Mouse (Mus musculus) lung, adult 2 months (tissue): ENCODE measurements around the gene Bcl11a. TPM values are rescaled to one million over a fixed set of nuclear protein-coding genes. Genes with fewer than 3 reads are reported as not detected.
"Not testable (repeated sequence)": the region's sequence is repeated elsewhere in the genome, so short reads cannot be mapped to it uniquely, and the experiment has no call there.

ENCODE experiments used
- DNase-seq: peaks from one replicate; pipeline ENCODE4 v3.0.0; 2022
- H3K4me1 ChIP-seq: fragments of 200-500 bp; 2 replicates; pipeline ENCODE4 v1.6.1; 2011; ENCODE audit warnings: low read length; ENCODE audit not compliant: control insufficient read depth, insufficient read depth
- H3K4me3 ChIP-seq: fragments of 200-500 bp; replicated peaks from 2 replicates; pipeline ENCODE3; 2011; ENCODE audit warnings: low read depth, mild to moderate bottlenecking, control low read depth, low read length; ENCODE audit errors: extremely low read depth
- CTCF ChIP-seq: fragments of 200-500 bp; IDR thresholded peaks from 2 replicates; pipeline ENCODE4 v1.5.1; 2011; ENCODE audit warnings: mild to moderate bottlenecking, low read length, control low read depth; ENCODE audit not compliant: insufficient read depth
- POLR2A ChIP-seq: fragments of 200-500 bp; IDR thresholded peaks from 2 replicates; pipeline ENCODE4 v1.6.1; 2011; ENCODE audit warnings: low read depth, mild to moderate bottlenecking, control low read depth, low read length, borderline replicate concordance; ENCODE audit errors: extremely low read depth
- WGBS: fragments of 180-500 bp; shearing (Covaris S2); methylation state at CpG from one replicate; pipeline ENCODE4 v1.1.7; 2018; 5-methylcytosine and 5-hydroxymethylcytosine counted together
- polyA plus RNA-seq: library from polyadenylated mRNA; depleted of rRNA; stranded (reverse); fragments of >200 nt; gene quantifications from 2 replicates; pipeline ENCODE4 v1.2.3, GENCODE M21; 2012

Gene Bcl11a
- polyA plus RNA-seq, 1 experiment: 1.5 TPM

DNA sequence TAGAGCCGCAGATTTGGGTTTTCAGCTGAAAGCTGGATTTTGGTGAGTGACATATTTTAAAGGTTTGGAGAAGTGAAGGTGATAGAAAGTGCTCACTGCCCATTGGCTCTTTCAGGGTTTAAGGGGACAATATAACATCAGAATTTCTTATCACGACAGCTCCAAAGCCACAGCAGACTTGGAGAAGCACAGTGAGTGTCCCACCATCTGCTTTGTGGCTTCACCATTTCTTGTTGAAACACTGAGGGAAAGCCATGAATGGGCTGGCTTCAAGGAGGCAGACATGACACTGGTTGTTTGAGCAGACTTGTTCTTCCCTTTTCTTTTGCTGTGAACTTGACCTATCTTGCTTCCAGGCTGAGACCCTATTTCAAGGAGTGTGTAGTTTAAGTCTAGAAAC, 46.1 kb downstream of the Bcl11a start:
- H3K4me3 ChIP-seq: no peak overlapping the region
- DNase-seq: no peak
- 85% methylated on average over 2 of the region's 2 CpGs for WGBS
- H3K4me1 ChIP-seq: no peaks in the 10 kb centered on the region
- TF ChIP-seq CTCF (no peak), POLR2A (no peak)

DNA sequence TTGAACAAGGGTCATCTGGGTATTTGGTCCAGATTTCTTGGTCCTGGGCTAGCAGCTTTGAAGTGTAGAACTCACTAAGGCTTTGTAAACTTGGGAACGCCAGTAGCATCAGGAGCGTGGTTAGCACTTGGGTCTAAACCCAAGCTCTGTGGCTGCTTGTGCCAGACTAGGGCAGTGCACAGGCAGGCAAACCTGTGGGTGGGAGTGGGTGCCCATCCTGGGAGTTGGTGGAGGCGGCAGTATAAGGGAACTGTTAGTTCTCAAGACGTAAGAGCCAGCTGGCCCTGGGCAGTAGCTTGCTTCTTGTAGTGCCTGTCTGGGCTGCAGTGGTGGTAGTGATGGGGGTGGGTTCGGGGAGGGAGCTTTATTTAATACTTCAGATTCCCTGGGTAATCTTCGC, 47.2 kb downstream of the Bcl11a start:
- no peak overlapping the region for H3K4me3 ChIP-seq
- H3K4me1 ChIP-seq: no peaks in the 10 kb centered on the region
- 83% methylated on average over 6 of the region's 6 CpGs for WGBS
- TF ChIP-seq CTCF (no peak), POLR2A (no peak)
- DNase-seq: no peak

DNA sequence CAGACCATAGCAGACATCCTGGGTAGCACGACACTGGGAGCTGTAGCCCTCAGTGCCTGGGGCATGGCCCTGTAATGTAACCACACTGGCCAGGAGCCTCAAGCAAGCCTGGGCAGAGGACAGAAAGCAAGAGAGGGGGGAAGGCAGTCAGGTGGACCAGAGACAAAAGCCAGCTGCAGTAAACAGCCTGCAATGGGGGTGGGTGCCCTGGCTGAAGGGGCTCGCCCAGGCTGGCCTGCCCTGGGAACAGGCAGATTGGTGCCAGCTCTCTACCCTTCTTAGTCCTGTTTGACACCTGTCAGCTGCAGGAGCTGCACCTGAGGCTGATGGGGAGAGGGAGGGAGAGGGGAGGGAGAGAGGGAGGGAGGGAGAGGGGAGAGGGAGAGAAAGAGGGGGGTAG, 50.1 kb downstream of the Bcl11a start:
- 69% methylated on average over 2 of the region's 2 CpGs for WGBS
- DNase-seq: no peak
- no peak for TF ChIP-seq POLR2A
- no peak for TF ChIP-seq CTCF
- Histone ChIP-seq H3K4me3 (no peak overlapping the region), H3K4me1 (no peaks in the 10 kb centered on the region)

DNA sequence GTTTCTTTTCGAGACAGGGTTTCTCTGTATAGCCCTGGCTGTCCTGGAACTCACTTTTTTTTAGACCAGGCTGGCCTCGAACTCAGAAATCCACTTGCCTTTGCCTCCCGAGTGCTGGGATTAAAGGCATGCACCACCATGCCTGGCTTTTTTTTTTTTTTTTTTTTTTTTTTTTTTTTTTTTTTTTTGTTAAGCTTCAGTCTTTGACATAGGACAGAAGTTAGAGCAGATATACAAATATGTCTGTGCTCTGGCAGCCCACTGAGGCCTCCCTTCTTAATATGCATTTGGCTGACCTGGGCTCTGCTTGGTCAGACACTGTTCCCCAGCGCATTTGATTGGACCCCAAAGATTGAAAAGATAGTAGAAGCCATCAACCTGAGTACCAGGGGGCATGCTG, 51.0 kb downstream of the Bcl11a start:
- DNase-seq, H3K4me3 ChIP-seq, H3K4me1 ChIP-seq: not testable (repeated sequence)
- WGBS: 87% methylated on average over 4 of the region's 4 CpGs

DNA sequence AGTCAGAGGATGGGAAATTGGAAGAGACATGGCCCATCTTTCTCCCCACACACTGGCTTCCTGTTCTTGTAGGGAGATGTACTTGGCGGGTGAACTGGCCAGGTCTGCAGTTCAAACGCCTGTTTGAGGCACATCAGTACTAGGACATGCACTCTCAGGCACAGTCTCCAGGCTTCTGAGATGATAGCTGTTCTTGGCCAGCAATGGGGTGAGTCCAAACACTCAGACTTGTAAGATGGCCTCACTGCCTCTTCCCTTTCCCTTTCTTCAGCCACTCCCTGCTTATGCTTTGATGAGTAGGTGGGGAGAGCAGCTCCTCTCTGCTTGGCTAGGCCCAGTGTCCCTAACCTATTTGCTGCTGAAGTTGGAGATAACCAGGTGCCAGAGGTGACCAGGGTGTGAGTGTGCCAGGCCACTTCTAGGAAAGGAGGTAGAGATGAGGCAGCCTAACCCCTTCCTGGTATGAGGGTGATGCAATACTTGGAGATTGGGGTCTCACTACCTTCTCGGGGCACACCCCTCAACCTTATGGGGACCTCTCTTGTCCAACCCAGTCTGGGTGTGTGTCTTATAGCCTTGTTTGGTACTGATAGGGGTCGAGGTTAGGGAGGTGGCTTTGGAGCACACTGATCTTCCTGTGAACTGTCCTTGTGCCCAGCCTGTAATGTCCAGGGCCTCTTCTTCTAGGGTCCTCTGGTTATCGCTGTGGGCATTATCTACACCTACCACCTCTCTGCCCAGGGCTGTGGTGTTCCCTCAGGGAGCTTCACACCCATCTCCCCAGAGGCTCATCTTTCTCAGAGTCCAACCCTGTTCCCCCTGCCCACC, 51.7 kb downstream of the Bcl11a start:
- TF ChIP-seq POLR2A (no peak), CTCF (no peak)
- 87% methylated on average over 5 of the region's 5 CpGs for WGBS
- H3K4me3 ChIP-seq: no peak overlapping the region
- DNase-seq: no peak
- H3K4me1 ChIP-seq: no peaks in the 10 kb centered on the region

DNA sequence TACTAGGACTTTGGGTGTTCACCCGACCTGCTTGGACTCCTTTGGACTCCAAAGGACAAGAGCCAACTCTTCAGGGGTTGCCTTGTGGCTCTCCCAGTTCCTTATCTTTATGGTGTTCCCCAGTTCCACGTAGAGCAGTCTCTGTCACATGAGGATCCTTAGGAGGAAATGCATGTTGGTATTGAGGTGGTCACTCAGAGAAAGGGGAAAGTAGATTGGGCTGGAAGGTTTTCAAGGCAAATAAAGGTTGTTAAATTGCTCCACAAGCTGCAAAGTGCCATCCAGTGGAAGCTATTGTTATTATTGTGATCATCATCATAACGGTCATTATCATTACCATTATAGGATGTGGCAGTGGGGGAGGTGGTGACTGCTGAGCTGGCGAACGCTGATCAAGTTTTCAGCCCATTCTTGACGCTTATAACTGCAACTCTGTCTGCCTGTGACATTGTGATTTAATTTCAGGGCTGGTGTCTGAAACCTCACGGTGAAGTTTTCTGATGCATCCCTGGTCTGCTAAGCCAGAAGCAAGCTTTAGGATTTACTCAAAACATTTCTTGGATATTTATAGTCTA, 52.4 kb downstream of the Bcl11a start:
- Histone ChIP-seq H3K4me1 (no peaks in the 10 kb centered on the region), H3K4me3 (no peak overlapping the region)
- no peak for TF ChIP-seq CTCF
- no peak for TF ChIP-seq POLR2A
- no peak for DNase-seq
- 78% methylated on average over 7 of the region's 7 CpGs for WGBS

DNA sequence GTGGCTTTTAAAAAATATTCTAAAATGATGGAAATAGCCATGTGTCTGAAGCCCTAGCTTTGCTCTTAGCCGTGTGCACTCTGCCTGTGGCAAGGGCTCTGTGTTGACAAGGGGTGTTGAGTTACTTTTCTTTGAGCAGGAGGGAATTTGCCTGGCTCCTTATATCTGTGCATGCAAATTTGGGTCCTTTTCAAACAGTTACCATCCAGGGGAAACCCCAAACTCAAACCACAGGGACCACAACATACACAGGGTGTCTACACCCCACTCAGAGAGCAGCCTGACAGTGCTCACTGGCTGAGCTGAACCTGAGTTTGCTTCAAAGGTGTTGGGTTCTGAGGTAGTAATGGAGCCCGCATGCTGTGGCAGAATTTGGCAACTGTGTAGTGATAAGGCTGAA, 54.0 kb downstream of the Bcl11a start:
- WGBS: 81% methylated on average over 2 of the region's 2 CpGs
- DNase-seq: no peak
- no peak for TF ChIP-seq POLR2A
- TF ChIP-seq CTCF: no peak
- H3K4me1 ChIP-seq: no peaks in the 10 kb centered on the region
- no peak overlapping the region for H3K4me3 ChIP-seq

DNA sequence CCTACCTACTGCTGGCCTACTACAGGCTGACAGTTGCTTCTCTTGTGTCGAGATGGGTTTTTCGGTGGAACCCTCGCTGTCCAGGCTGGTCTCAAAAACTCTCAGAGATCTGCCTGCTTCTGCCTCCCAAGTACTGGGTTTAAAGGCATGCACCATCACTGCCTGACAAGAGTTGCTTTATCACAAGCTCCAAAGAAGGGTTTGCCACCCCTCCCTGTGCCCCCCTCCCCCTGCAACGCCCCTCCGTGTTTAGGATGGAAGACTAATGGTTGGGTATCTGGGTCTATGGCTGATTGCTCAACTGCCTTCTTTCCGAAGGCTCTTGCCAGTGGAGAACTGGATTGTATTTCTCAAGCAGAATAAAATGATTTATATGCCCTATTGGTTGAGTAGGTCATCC, 54.5 kb downstream of the Bcl11a start:
- no peak overlapping the region for H3K4me3 ChIP-seq
- H3K4me1 ChIP-seq: no peaks in the 10 kb centered on the region
- TF ChIP-seq POLR2A: no peak
- TF ChIP-seq CTCF: no peak
- WGBS: 93% methylated on average over 6 of the region's 6 CpGs
- no peak for DNase-seq

DNA sequence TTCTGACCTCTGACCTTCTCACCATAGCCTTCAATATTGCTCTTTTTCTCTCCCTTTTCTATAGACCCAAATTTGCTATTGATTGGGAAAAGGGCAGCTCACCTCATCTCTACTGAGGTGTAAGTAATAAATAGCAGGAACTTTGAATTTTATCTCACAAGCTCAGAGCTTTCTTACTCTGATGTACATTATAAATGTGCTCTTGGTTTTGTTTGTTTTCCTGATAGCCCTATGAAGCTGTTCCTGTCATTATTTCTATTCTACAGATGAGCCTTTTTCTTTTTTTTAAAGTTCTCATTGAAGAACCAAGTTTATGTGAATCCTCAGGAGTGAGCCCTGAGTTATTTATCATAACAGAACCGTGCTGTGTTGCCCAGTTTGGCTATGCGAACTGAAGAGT, 55.0 kb downstream of the Bcl11a start:
- Histone ChIP-seq H3K4me1 (no peaks in the 10 kb centered on the region), H3K4me3 (no peak overlapping the region)
- WGBS: 89% methylated on average over 2 of the region's 2 CpGs
- TF ChIP-seq CTCF (no peak), POLR2A (no peak)
- DNase-seq: no peak

DNA sequence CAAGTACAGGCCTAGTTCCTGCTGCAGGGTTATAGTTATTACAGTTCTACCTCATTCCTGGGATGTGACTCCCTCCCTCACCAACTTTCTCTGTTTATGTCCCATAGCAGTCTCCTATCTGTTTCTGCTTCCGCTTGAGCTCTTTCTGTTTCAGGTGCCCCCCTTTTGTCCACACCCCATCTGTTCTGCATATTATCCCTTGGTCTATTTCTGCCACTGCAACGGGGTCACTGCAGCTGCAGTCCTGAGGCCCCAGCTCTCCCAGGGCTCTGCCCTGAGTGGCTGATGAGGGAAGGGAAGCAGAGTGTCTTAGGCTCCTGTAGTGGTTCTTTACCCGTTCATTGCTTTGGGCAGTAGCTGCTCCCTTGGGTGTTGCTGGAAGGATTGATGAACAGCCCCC, 55.6 kb downstream of the Bcl11a start:
- Histone ChIP-seq H3K4me1 (no peaks in the 10 kb centered on the region), H3K4me3 (no peak overlapping the region)
- TF ChIP-seq CTCF: no peak
- no peak for TF ChIP-seq POLR2A
- DNase-seq: no peak
- 78% methylated on average over 3 of the region's 3 CpGs for WGBS

DNA sequence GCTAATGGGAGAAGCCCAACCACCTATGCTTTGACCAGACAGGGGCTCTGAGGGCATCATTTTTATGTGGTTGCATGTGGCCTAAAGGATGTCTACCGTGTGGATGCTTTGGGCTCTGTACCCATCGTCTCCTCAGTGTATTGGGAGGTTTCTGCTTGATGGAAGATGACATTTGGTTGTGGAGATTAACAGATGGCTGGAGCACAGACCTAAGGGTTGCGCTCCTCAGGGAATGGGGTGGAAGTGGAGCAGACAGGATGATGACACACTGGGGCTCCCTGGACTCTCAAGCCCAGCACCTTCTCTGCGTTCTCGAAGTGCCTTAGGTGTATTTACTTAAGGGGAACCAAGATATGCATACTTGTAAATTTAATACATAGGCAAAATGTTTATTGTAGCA, 56.1 kb downstream of the Bcl11a start:
- H3K4me3 ChIP-seq: no peak overlapping the region
- H3K4me1 ChIP-seq: no peaks in the 10 kb centered on the region
- no peak for TF ChIP-seq POLR2A
- TF ChIP-seq CTCF: no peak
- no peak for DNase-seq
- 82% methylated on average over 5 of the region's 5 CpGs for WGBS

DNA sequence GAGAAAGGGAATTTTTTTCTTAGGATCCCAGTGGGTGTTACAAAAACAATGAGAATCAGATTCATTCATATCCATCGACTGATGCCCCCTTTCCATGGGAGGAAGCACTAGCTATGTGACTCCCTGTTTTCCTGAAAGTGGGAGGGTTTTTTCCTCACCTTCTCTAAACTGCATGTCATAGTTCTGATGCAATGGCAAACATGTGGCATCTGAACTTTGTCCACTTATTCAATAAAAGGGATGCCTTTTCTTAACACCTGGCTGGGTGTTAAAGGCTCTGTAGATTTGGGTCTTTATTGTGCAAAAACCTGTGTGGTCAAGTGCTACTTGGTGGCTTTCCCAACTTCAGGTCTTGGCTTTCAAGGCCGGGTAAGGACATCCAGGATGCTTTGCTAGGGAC, 57.4 kb downstream of the Bcl11a start:
- Histone ChIP-seq H3K4me1 (no peaks in the 10 kb centered on the region), H3K4me3 (no peak overlapping the region)
- 56% methylated on average over 2 of the region's 2 CpGs for WGBS
- TF ChIP-seq POLR2A (no peak), CTCF (no peak)
- no peak for DNase-seq
